Comparison of ENCODE assay signal across 9 mouse cellular contexts in the genomic region with DNA sequence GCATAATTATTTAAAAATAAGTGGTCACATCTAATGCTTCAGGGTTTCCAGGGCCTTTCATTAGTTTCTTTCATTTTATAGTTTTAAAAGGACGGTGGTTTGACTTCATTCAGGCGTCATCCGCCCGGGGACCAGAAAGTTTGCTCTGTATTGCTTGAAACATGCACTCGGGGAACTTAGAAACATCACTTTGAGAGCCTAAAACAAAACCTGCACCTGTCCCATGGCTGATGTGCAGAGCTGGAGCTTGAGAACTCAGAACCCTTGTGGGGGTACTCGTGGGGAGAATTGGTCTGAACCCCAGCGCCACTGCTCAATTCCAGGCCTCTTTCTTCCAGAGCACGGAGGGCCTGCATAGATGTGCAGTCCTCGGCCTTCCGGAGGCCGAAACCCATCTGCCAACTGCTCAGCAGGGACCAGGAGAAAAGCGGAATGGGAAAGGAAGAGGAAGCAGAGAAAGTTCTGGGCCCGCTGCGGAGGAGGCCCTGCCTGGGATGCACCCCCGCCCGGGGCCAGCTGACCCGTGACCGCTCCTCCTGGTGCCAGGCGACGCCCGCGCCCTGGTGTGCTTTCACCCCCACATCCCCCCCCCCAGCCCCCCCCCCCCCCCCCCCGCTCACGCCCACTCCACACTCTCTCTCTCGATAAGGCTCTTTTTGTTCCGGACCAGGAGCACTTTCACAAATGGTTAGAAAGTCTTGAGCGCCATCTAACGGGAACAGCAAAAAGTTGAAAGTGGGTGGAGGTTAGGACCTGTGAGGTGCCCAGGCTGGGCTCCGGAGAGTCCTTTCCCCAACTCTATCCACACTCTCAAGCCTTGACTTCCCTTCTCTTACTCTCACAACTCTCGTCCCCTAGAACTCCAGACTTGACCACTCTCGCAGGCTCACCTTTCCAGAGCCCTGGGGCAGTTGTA. TPM values are rescaled to one million over a fixed set of nuclear protein-coding genes. Genes with fewer than 3 reads are reported as not detected.
DNase-seq lines count a peak whose midpoint lies in the region; ATAC-seq and TF ChIP-seq lines count a peak whose summit lies in the region.
"Had no signal": no experiment of that assay in that cellular context is flagged by ENCODE, and none has a peak within 500 bp of the region (broad histone marks: within the 10 kb centered on the region; RNA-seq: fewer than 3 reads in every experiment).

No protein-coding gene starts in this region.

- no peak overlapping the region for H3K27ac ChIP-seq in heart, postnatal 0 days (ENCODE audit: low read depth)
- no peak overlapping the region for H3K27ac ChIP-seq in stomach, embryonic 16.5 days (ENCODE audit: low read length)

- peak; percentile 17 for DNase-seq in MN1 (ENCODE audit: low spot score)
- DNase-seq in embryo, embryonic 11 days = peak; percentile 89
- DNase-seq in heart, postnatal 0 days (ENCODE audit: low spot score) = peak; percentile 69
- peak; percentile 74 to 84 for DNase-seq in kidney, postnatal 4 days
- peak; percentile 58 for DNase-seq in lung, postnatal 25 days (ENCODE audit: low spot score)
- DNase-seq in urinary bladder, postnatal 36 days (ENCODE audit: low spot score in 2 of 2) = no peak

- peak overlapping the region; percentile 68 for H3K4me2 ChIP-seq in heart, postnatal 0 days (ENCODE audit: low read depth, low read length)
- peak overlapping the region; percentile 66 for H3K4me2 ChIP-seq in stomach, embryonic 16.5 days (ENCODE audit: low read depth, low read length)

- H3K27me3 ChIP-seq in heart, postnatal 0 days (ENCODE audit: control insufficient read depth, insufficient read depth, low read length) = peaks cover 81% of the 10 kb centered on the region
- peaks cover 65% of the 10 kb centered on the region for H3K27me3 ChIP-seq in stomach, embryonic 16.5 days (ENCODE audit: control insufficient read depth, insufficient read depth, low read length)

- peaks cover 9% of the 10 kb centered on the region; the same call in 1 of the 2 replicates for H3K4me1 ChIP-seq in heart, postnatal 0 days (ENCODE audit: control insufficient read depth, insufficient read depth)
- H3K4me1 ChIP-seq in stomach, embryonic 16.5 days (ENCODE audit: control insufficient read depth, insufficient read depth, low read length) = peaks cover 10% of the 10 kb centered on the region

- no peak overlapping the region for H3K9ac ChIP-seq in heart, postnatal 0 days (replicated peaks; ENCODE audit: low read depth, low read length)
- H3K9ac ChIP-seq in stomach, embryonic 16.5 days (ENCODE audit: low read length) = peak overlapping the region; percentile 54

- ATAC-seq in CD4-positive, CD25-positive, alpha-beta regulatory T cell, adult 4 months = peak; percentile 39
- peak; percentile 55 for ATAC-seq in heart, postnatal 0 days (ENCODE audit: insufficient read depth, low read depth)
- peak; percentile 61 for ATAC-seq in stomach, embryonic 16.5 days (ENCODE audit: insufficient read depth, low FRiP score)

- H3K4me3 ChIP-seq in heart, postnatal 0 days (ENCODE audit: low read depth, low read length) = peak overlapping the region; percentile 43
- peak overlapping the region; percentile 39 for H3K4me3 ChIP-seq in stomach, embryonic 16.5 days (replicated peaks; ENCODE audit: low read length)
- H3K4me3 ChIP-seq: erythroblast, embryonic 14.5 days had no signal

- no peaks in the 10 kb centered on the region for H3K9me3 ChIP-seq in heart, postnatal 0 days (replicated peaks; ENCODE audit: control insufficient read depth, low read length)
- no peaks in the 10 kb centered on the region for H3K9me3 ChIP-seq in stomach, embryonic 16.5 days (replicated peaks; ENCODE audit: control insufficient read depth, low read length)

- no peak for TF ChIP-seq EP300 in heart, postnatal 0 days (IDR thresholded peaks at IDR 0.05; ENCODE audit: low read depth)

- peak; percentile 56 for TF ChIP-seq CTCF in heart, postnatal 0 days (IDR thresholded peaks at IDR 0.05; ENCODE audit: low read depth)

- WGBS in heart, postnatal 0 days = 3% methylated on average over 25 of the region's 31 CpGs
- 2% methylated on average over 27 of the region's 31 CpGs for WGBS in stomach, embryonic 16.5 days

- H3K36me3 ChIP-seq in heart, postnatal 0 days (replicated peaks; ENCODE audit: control insufficient read depth, insufficient read depth, low read length) = no peaks in the 10 kb centered on the region
- H3K36me3 ChIP-seq in stomach, embryonic 16.5 days (ENCODE audit: control insufficient read depth, insufficient read depth, low read length) = no peaks in the 10 kb centered on the region

RNA-seq across cellular contexts. Expression of a gene that starts 18.7 kb away (rescaled TPM):
- under 1 TPM in 1 of 2 experiments, not detected in 1; 0.08 TPM for polyA plus RNA-seq in CD4-positive, CD25-positive, alpha-beta regulatory T cell, adult 4 months (2017; shearing (Covaris generic))
- total RNA-seq in heart, postnatal 0 days (2014; rRNA removed; ENCODE audit: low replicate concordance) = not detected in 2 replicates
- not detected in 2 replicates for polyA plus RNA-seq in heart, postnatal 0 days (2015; fragmentation: Nextera tagmentation; extraction: Ambion mirVana)
- polyA plus RNA-seq in stomach, embryonic 16.5 days (2015; fragmentation: Nextera tagmentation; extraction: Ambion mirVana) = not detected in 2 replicates
- polyA plus RNA-seq: erythroblast, embryonic 14.5 days had no signal

Comparison
In these comparisons a context has a peak if more than half of its experiments do, and no peak if none do; other contexts are left out.
1. DNase-seq: peak in MN1 (single experiment), embryo, embryonic 11 days (single experiment), heart, postnatal 0 days (single experiment), kidney, postnatal 4 days (2 of 2) and lung, postnatal 25 days (single experiment); none in urinary bladder, postnatal 36 days (0 of 2).
2. Peak in every context shown above with its lines, with median percentiles within 50 percentile points of each other: ATAC-seq.